Mouse (Mus musculus): ENCODE results near the gene Ifi213.
"Not testable (repeated sequence)": the region's sequence is repeated elsewhere in the genome, so short reads cannot be mapped to it uniquely, and the experiment has no call there.

Gene Ifi213

DNA sequence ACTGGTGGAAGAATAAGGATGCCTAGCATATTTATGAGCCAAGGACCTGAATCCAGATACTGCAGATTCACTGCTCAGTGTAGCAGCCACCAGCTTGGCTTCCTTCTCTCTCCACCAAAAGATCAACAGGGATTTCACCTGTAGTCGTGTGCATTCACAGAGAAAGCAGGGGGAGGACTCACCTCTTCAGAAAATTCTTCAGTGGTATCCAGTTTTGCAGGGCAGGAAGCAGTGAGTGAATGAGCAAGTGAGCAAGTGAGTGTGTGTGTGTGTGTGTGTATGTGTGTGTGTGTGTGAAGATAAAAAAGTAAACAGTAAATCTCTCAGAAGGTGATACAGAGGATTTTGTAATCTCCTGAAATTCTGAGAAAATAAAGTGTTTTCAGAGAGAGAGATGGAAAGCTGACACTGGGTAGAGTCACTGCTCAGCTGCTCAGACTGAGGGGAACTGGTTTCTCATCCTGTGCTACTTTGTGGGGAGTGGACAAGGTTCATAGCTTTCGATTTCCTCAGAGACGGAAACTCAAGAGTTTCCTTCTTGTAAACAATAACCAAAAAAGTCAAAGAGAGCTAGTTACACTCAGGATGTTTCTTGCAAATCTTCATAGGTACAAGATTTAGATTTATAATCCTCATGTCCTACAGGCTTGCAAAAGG is at the start of gene Ifi213:
Ifi213 (minus strand) TSS at position 437 of the 657 bp plus-strand sequence.
- H3K36me3 ChIP-seq (ENCODE audit: control insufficient read depth, insufficient read depth, low read length, poor library complexity, severe bottlenecking); H3K27me3 ChIP-seq (ENCODE audit: control insufficient read depth, insufficient read depth, low read length, poor library complexity, severe bottlenecking): not testable (repeated sequence)
- DNase-seq (ENCODE audit: low read depth, low spot score) = peak; percentile 17

DNA sequence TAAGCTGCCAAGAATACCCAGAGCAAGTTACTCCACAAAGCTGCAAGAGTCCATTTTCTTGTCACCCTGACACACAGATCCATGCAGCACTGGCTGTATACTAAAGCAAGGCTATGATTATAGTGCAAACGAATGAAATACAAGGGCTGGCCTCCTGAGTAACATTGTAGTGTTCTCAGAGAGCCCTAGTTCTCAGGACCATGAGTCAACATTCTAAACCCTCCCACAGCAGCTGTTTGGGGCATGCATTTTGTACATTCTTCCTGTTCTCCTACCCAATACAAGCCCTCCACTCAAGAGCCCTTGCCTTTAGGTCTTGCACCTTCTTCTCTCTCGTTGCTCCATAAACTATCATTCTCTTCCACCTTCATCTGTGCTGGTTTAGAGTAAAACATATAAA is 46.3 kb upstream of the Ifi213 start:
- Histone ChIP-seq H3K27me3 (ENCODE audit: control insufficient read depth, insufficient read depth, low read length, poor library complexity, severe bottlenecking) (no peaks in the 10 kb centered on the region), H3K36me3 (ENCODE audit: control insufficient read depth, insufficient read depth, low read length, poor library complexity, severe bottlenecking) (peaks cover 20% of the 10 kb centered on the region)
- DNase-seq (ENCODE audit: low read depth, low spot score) = no peak

DNA sequence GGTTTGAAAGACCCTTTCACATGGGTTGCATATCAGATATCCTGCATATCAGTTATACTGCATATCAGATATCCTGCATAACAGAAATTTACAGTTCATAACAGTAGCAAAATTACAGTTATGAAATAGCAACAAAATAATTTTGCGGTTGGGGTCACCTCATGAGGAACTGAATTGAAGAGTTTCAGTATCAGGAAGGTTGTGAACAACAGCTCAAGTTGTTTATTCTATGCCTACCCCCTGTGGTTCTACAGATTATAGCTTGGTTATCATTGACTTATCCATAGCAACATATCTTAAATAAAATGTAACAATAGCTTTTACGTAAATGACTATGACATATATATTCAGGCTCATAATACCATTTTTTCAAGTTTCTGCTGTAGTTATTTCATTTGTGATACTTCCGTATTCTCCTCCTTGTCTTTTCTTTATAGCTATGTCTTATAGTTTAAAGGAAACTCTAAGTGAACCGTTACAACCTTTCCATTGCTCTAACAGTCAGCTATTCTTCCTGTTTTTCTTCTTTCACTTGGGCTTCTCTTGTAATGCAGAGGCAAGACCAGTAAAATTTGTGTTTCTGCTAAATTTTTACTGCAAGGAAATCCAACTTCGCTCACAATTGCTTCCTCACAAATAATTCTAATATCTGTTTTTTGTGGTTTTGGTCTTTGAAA is 35.0 kb upstream of the Ifi213 start:
- Histone ChIP-seq H3K27me3 (ENCODE audit: control insufficient read depth, insufficient read depth, low read length, poor library complexity, severe bottlenecking) (no peaks in the 10 kb centered on the region), H3K36me3 (ENCODE audit: control insufficient read depth, insufficient read depth, low read length, poor library complexity, severe bottlenecking) (peaks cover under 1% of the 10 kb centered on the region; the same call in 1 of the 2 replicates)
- DNase-seq (ENCODE audit: low read depth, low spot score) = peak; percentile 60

DNA sequence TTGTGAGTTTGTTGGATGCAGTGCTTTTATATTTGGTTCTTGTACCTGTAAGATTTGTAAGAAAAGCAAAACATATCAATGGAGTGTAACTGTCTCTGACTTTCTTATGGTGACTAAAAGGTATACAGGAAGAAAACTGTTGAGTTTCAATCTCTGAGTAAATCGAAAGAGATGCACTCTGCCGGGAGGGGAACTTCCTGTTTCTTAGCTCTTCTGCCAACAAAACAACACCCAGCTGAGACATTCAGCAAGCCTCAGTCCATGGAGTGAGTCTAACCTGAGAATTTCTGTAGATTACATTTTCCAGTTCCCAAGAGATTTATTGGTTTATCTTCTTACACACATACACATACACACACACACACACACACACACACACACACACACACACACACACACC is 31.5 kb upstream of the Ifi213 start, which contains the start of gene Ifi209:
Ifi209 (plus strand) TSS at position 296 of the 400 bp plus-strand sequence.
- DNase-seq (ENCODE audit: low read depth, low spot score) = peak; percentile 80
- not testable (repeated sequence) for H3K36me3 ChIP-seq (ENCODE audit: control insufficient read depth, insufficient read depth, low read length, poor library complexity, severe bottlenecking); H3K27me3 ChIP-seq (ENCODE audit: control insufficient read depth, insufficient read depth, low read length, poor library complexity, severe bottlenecking)

DNA sequence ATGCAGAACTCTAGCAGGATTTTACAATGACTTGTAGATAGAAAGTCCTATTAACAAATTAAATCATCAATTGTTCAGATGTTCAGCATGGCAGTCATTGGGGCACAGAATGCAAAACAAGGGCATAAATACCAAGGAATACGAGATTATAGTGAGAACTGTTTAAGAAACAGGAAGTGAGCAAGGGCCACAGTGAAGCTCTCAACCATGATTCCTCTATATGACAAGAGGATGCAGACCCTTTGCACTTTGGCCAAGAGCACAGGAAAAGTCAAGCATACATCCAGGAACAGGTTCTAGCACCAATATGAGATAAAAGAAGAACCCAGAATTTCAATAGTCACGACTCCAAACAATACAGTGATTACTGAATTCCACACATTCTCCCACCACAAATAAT is 27.6 kb upstream of the Ifi213 start:
- H3K27me3 ChIP-seq (ENCODE audit: control insufficient read depth, insufficient read depth, low read length, poor library complexity, severe bottlenecking) = no peaks in the 10 kb centered on the region
- peak; percentile 78 for DNase-seq (ENCODE audit: low read depth, low spot score)
- no peaks in the 10 kb centered on the region for H3K36me3 ChIP-seq (ENCODE audit: control insufficient read depth, insufficient read depth, low read length, poor library complexity, severe bottlenecking)

DNA sequence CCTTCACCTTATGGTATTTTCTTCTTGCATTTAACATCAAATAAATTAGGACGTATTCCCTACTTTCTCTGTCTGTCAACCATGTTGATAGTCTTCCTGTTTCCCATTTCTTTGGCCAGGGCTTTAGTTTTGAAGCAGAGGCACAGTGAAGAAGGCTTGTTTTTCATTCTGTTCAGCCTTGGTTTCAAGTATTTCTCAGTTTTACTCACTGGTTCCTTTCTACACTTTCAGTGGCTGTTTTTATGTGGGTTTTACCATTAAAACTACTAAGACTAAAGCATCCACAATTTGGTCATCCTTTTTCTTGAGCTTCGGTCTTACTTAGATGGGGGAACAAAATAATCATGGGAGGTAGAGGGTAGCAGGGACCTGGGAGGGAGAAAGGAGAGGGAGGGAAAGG is 25.0 kb upstream of the Ifi213 start:
- no peaks in the 10 kb centered on the region for H3K27me3 ChIP-seq (ENCODE audit: control insufficient read depth, insufficient read depth, low read length, poor library complexity, severe bottlenecking)
- no peaks in the 10 kb centered on the region for H3K36me3 ChIP-seq (ENCODE audit: control insufficient read depth, insufficient read depth, low read length, poor library complexity, severe bottlenecking)
- DNase-seq (ENCODE audit: low read depth, low spot score) = no peak

DNA sequence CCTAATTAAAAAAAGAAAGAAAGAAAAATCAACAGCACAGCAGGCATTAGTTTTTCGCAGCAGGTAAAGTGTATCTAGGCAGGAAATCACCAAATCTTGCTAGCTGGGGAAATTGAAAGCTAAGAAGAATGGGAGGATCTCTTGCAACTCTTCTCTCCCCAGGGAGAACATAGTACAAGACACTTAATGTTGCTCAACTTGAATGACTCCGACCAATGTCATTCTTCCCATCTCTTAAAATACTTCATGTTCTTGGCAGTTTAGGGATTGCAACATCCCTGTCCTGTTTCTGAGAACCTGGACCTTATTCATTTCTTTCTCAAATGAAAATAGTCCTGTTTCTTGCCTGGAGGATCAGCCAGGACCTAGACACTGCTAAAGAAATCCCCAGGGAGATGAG is 23.1 kb upstream of the Ifi213 start:
- DNase-seq (ENCODE audit: low read depth, low spot score) = peak; percentile 28
- not testable (repeated sequence) for H3K36me3 ChIP-seq (ENCODE audit: control insufficient read depth, insufficient read depth, low read length, poor library complexity, severe bottlenecking); H3K27me3 ChIP-seq (ENCODE audit: control insufficient read depth, insufficient read depth, low read length, poor library complexity, severe bottlenecking)

DNA sequence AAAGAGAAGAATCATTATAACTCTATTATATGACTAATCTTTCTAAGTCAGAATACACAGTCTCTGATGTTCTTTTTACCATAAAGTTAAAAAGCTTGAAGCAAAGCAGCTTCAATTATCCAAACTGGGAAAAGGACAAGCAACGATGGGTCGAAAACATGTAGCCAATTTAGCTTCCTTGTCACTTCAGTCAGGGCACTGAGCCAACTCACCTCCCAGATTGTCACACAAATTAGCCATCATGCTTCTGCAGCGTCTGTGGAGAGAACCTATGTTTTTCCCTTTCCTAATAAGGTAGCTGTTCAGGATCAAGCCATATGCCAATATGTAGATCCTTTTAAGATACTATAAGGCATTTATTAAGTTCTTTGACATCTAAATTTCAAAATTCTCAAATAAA is 11.2 kb upstream of the Ifi213 start:
- H3K27me3 ChIP-seq (ENCODE audit: control insufficient read depth, insufficient read depth, low read length, poor library complexity, severe bottlenecking); H3K36me3 ChIP-seq (ENCODE audit: control insufficient read depth, insufficient read depth, low read length, poor library complexity, severe bottlenecking); DNase-seq (ENCODE audit: low read depth, low spot score): not testable (repeated sequence)

DNA sequence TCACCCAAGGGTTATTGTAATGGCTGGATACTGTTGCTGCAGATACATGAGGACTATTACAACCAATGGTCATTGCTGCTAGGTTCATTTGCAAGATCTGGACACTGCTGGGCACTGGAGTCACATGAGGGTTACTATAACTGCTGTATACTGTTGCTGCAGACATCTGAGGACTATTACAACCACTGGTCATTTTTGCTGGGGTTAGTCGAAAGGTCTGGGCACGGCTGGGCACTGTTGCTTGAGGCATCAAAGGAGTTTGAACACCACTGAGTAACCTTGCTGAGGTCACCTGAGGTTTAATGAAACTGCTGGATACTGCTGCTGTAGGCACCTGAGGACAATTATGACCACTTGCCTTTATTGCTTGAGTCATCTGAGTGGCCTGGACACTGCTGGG is 9.4 kb downstream of the Ifi213 start:
- H3K36me3 ChIP-seq (ENCODE audit: control insufficient read depth, insufficient read depth, low read length, poor library complexity, severe bottlenecking); H3K27me3 ChIP-seq (ENCODE audit: control insufficient read depth, insufficient read depth, low read length, poor library complexity, severe bottlenecking); DNase-seq (ENCODE audit: low read depth, low spot score): not testable (repeated sequence)

DNA sequence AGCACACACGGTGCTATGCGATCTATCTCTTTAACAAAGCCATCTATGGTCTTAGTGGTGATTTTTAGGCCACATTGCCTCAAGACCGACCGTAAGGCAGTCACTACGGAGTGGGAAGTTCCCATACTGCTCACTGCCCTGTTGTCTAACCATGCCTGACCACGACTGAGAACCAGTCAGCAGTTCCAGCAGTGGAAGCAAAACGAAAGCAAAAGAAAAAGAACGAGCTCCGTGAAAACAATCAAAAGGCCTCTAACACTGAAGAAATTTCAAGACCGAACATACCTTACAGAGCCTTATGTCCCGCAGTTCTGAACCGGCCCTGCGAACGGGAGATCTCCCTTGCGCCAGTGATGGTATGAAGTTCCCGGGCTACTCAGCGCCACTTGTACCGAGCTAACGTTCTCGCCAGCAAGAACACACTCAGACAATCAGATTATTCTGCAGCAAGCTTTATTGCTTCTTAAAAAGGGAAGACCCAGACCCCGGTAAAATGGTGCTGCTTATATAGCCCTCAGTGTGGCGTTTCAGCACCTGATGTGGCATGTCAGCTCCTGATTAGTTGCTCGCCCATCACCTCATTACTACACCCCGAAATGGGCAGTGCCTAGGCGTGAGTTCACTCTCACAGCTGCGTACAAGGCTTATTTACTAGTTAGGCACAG is 19.0 kb downstream of the Ifi213 start:
- DNase-seq (ENCODE audit: low read depth, low spot score) = no peak
- Histone ChIP-seq H3K27me3 (ENCODE audit: control insufficient read depth, insufficient read depth, low read length, poor library complexity, severe bottlenecking) (no peaks in the 10 kb centered on the region; the same call in 1 of the 2 replicates), H3K36me3 (ENCODE audit: control insufficient read depth, insufficient read depth, low read length, poor library complexity, severe bottlenecking) (peaks cover 12% of the 10 kb centered on the region)

DNA sequence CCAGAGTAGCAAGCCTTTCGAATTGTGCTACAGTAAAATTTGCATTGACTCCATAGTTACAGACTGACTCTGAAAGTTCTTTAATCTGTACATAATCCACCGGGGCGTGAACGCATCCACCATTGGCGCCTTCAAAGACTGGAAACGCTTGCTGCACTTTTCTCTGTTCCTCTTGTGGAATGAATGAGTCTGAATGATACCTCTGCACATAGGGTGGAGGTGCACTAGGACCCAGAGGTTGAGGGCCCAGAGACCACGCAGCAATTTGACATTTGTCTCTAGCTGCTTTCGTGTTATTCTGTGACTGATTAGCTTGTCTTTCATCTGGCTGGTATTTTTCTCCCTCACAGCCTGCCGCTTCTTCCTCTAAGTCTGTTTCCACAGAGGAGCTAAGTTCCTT is 20.0 kb downstream of the Ifi213 start:
- no peaks in the 10 kb centered on the region; the same call in 1 of the 2 replicates for H3K27me3 ChIP-seq (ENCODE audit: control insufficient read depth, insufficient read depth, low read length, poor library complexity, severe bottlenecking)
- peaks cover 12% of the 10 kb centered on the region for H3K36me3 ChIP-seq (ENCODE audit: control insufficient read depth, insufficient read depth, low read length, poor library complexity, severe bottlenecking)
- DNase-seq (ENCODE audit: low read depth, low spot score) = no peak

DNA sequence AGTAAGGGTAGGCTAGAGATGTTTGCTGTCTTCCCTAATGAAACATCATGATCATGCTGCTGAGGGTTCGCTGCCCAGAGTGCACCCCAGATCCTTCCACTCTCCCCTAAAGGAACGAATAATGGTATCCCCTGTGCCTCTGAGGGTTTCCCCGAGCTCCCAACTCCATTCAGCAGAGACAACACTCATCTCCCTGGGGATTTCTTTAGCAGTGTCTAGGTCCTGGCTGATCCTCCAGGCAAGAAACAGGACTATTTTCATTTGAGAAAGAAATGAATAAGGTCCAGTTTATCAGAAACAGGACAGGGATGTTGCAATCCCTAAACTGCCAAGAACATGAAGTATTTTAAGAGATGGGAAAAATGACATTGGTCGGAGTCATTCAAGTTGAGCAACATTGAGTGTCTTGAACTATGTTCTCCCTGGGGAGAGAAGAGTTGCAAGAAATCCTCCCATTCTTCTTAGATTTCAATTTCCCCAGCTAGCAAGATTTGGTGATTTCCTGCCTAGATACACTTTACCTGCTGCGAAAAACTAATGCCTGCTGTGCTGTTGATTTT is 48.5 kb downstream of the Ifi213 start:
- DNase-seq (ENCODE audit: low read depth, low spot score); H3K27me3 ChIP-seq (ENCODE audit: control insufficient read depth, insufficient read depth, low read length, poor library complexity, severe bottlenecking); H3K36me3 ChIP-seq (ENCODE audit: control insufficient read depth, insufficient read depth, low read length, poor library complexity, severe bottlenecking): not testable (repeated sequence)

DNA sequence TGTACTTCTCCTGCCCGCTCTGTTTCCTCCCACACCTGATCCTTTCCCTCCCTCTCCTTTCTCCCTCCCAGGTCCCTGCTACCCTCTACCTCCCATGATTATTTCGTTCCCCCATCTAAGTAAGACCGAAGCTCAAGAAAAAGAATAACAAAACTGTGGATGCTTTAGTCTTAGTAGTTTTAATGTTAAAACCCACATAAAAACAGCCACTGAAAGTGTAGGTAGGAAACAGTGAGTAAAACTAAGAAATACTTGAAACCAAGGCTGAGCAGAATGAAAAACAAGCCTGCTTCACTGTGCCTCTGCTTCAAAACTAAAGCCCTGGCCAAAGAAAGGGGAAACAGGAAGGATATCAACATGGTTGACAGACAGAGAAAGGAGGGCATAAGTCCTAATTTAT is 50.3 kb downstream of the Ifi213 start:
- H3K27me3 ChIP-seq (ENCODE audit: control insufficient read depth, insufficient read depth, low read length, poor library complexity, severe bottlenecking); H3K36me3 ChIP-seq (ENCODE audit: control insufficient read depth, insufficient read depth, low read length, poor library complexity, severe bottlenecking); DNase-seq (ENCODE audit: low read depth, low spot score): not testable (repeated sequence)

DNA sequence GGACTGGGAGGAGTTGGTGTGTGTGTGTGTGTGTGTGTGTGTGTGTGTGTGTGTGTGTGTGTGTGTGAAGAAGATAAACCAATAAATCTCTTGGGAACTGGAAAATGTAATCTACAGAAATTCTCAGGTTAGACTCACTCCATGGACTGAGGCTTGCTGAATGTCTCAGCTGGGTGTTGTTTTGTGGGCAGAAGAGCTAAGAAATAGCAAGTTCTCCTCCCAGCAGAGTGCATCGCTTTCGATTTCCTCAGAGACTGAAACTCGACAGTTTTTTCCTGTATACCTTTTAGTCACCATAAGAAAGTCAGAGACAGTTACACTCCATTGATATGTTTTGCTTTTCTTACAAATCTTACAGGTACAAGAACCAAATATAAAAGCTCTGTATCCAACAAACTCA is 63.3 kb downstream of the Ifi213 start, which contains the start of gene Ifi214:
Ifi214 (minus strand) TSS at position 167 of the 400 bp plus-strand sequence.
- peak; percentile 59 for DNase-seq (ENCODE audit: low read depth, low spot score)
- H3K27me3 ChIP-seq (ENCODE audit: control insufficient read depth, insufficient read depth, low read length, poor library complexity, severe bottlenecking); H3K36me3 ChIP-seq (ENCODE audit: control insufficient read depth, insufficient read depth, low read length, poor library complexity, severe bottlenecking): not testable (repeated sequence)

DNA sequence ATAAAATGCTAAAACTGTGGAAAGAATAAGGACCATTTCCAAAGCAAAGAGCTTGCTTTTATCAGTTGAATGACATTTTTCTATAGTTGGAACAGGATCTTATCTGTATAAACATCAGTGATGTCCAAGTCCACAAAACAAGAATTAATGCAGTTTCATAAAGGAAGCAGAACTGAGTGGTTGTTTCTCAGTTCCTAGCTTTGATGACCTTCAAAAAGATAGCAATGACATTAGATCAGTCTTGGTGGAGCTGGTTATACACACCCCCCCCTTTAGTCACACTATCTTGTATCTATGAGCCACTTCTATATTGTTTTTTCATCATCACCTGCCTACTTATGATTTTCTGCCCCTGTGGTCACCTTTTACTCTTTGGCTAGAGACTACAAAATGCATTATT is 77.6 kb downstream of the Ifi213 start:
- peak; percentile 53 for DNase-seq (ENCODE audit: low read depth, low spot score)
- Histone ChIP-seq H3K36me3 (ENCODE audit: control insufficient read depth, insufficient read depth, low read length, poor library complexity, severe bottlenecking) (0 out of 2 replicates have a peak, but pooled peaks cover 4% of the 10 kb centered on the region), H3K27me3 (ENCODE audit: control insufficient read depth, insufficient read depth, low read length, poor library complexity, severe bottlenecking) (no peaks in the 10 kb centered on the region)
